Mouse (Mus musculus) spleen, adult 2 months (tissue): Measurements from ENCODE around the gene Efna5. TPM values are rescaled to one million over a fixed set of nuclear protein-coding genes. Genes with fewer than 3 reads are reported as not detected.
A peak's percentile ranks its signal among the peaks of the same experiment; 100 is the strongest.

Experiments
- DNase-seq, 2 experiments: peaks; one replicate each; pipeline versions ENCODE4 v3.0.0 to v3.0.0-alpha.2; 2012 to 2021; ENCODE audit warnings: low spot score in 2 of 2, low read depth in 1 of 2
- H3K27ac ChIP-seq: fragments of 200-500 bp; 2 replicates; pipeline ENCODE4 v1.5.1; 2012; ENCODE audit warnings: low read length, inconsistent platforms; ENCODE audit not compliant: insufficient read depth
- H3K27me3 ChIP-seq: fragments of 200-500 bp; 2 replicates; pipeline ENCODE4 v1.6.1; 2012; ENCODE audit warnings: mild to moderate bottlenecking, moderate library complexity, low read length, inconsistent platforms; ENCODE audit not compliant: control insufficient read depth, insufficient read depth
- H3K36me3 ChIP-seq: fragments of 200-500 bp; 2 replicates; pipeline ENCODE4 v1.6.1; 2012; ENCODE audit warnings: mild to moderate bottlenecking, low read length, inconsistent platforms; ENCODE audit not compliant: control insufficient read depth, insufficient read depth
- H3K4me1 ChIP-seq: fragments of 200-500 bp; 2 replicates; pipeline ENCODE4 v1.6.1; 2011; ENCODE audit warnings: inconsistent platforms; ENCODE audit not compliant: control insufficient read depth, insufficient read depth, insufficient read length
- H3K4me3 ChIP-seq: fragments of 200-500 bp; 2 replicates; pipeline ENCODE4 v1.5.1; 2011; ENCODE audit warnings: mild to moderate bottlenecking, inconsistent platforms; ENCODE audit not compliant: insufficient read depth, insufficient read length; ENCODE audit errors: extremely low read depth
- CTCF ChIP-seq: fragments of 200-500 bp; IDR thresholded peaks from 2 replicates; pipeline ENCODE4 v1.5.1; 2011; ENCODE audit warnings: mild to moderate bottlenecking, inconsistent platforms; ENCODE audit not compliant: insufficient read depth, insufficient read length, insufficient replicate concordance; ENCODE audit errors: extremely low read depth
- POLR2A ChIP-seq: fragments of 200-500 bp; IDR thresholded peaks from 2 replicates; pipeline ENCODE4 v1.6.1; 2011; ENCODE audit warnings: low read depth, low read length, inconsistent platforms
- WGBS: fragments of 180-500 bp; shearing (Covaris S2); methylation state at CpG from one replicate; pipeline ENCODE4 v1.1.7; 2018; 5-methylcytosine and 5-hydroxymethylcytosine counted together
- polyA plus RNA-seq: library from polyadenylated mRNA; depleted of rRNA; stranded (reverse); fragments of >200 nt; gene quantifications from 2 replicates; pipeline ENCODE4 v1.2.3, GENCODE M21; 2012

Efna5 gene
- polyA plus RNA-seq, 1 experiment = 0.30 TPM

- Histone ChIP-seq H3K36me3 (no peaks in the 10 kb centered on the region), H3K27ac (no peak overlapping the region), H3K4me3 (peak overlapping the region; percentile 58), H3K27me3 (peaks cover 40% of the 10 kb centered on the region), H3K4me1 (peaks cover 12% of the 10 kb centered on the region)
- TF ChIP-seq CTCF (no peak), POLR2A (no peak)
- WGBS = 1% methylated on average over 34 of the region's 34 CpGs
- DNase-seq = no peak
Measured at GRCm38 (mm10) chr17:62883476-62884128, 2.5 kb upstream of the Efna5 start.

- DNase-seq = peak in 1 of 2 experiments; percentile 55
Measured at GRCm38 (mm10) chr17:62882726-62883475, 1.8 kb upstream of the Efna5 start.

GRCm38 (mm10) chr17:62881791-62882725 is 941 bp upstream of the Efna5 start:
- TF ChIP-seq POLR2A (no peak), CTCF (no peak)
- peaks cover 39% of the 10 kb centered on the region for H3K27me3 ChIP-seq
- 3% methylated on average over 58 of the region's 58 CpGs for WGBS
- H3K36me3 ChIP-seq = no peaks in the 10 kb centered on the region
- H3K4me1 ChIP-seq = peaks cover 12% of the 10 kb centered on the region
- DNase-seq = peak in 1 of 2 experiments; percentile 43
- no peak overlapping the region for H3K27ac ChIP-seq
- peak overlapping the region; percentile 58 for H3K4me3 ChIP-seq

More at GRCm38 (mm10) chr17:62882726-62883475, 1.8 kb upstream of the Efna5 start:
- Histone ChIP-seq H3K36me3 (no peaks in the 10 kb centered on the region), H3K27ac (no peak overlapping the region), H3K4me3 (peak overlapping the region; percentile 58; the same call in 1 of the 2 replicates), H3K27me3 (peaks cover 40% of the 10 kb centered on the region), H3K4me1 (peaks cover 12% of the 10 kb centered on the region)
- 1% methylated on average over 47 of the region's 53 CpGs for WGBS
- no peak for TF ChIP-seq CTCF

- Histone ChIP-seq H3K4me3 (peak overlapping the region; percentile 28), H3K4me1 (peaks cover 12% of the 10 kb centered on the region), H3K27me3 (peaks cover 39% of the 10 kb centered on the region), H3K36me3 (no peaks in the 10 kb centered on the region), H3K27ac (no peak overlapping the region)
- WGBS = 1% methylated on average over 82 of the region's 82 CpGs
- TF ChIP-seq POLR2A (no peak), CTCF (no peak)
- DNase-seq = peak in 1 of 2 experiments; percentile 11
Measured at GRCm38 (mm10) chr17:62880311-62881175, 574 bp downstream of the Efna5 start.

- no peak for TF ChIP-seq POLR2A
- no peak for TF ChIP-seq CTCF
- DNase-seq = peak in 1 of 2 experiments; percentile 26
- Histone ChIP-seq H3K27me3 (peaks cover 39% of the 10 kb centered on the region), H3K4me1 (peaks cover 12% of the 10 kb centered on the region), H3K4me3 (no peak overlapping the region), H3K27ac (no peak overlapping the region), H3K36me3 (no peaks in the 10 kb centered on the region)
- 5% methylated on average over 45 of the region's 45 CpGs for whole genome bisulfite sequencing
Measured at GRCm38 (mm10) chr17:62879526-62880310, 1.4 kb downstream of the Efna5 start.
